Mouse (Mus musculus) ovary, postnatal 10 days (tissue): ENCODE data around the gene C5ar1.

Experiments
- DNase-seq: peaks from one replicate; pipeline ENCODE4 v3.0.0; 2022; ENCODE audit warnings: low spot score

C5ar1 gene

GRCm38 (mm10) chr7:16221582-16222272 is 37.6 kb downstream of the C5ar1 start, which contains the start of gene Dhx34:
Dhx34 (minus strand) TSS chr7:16222037.
- DNase-seq: peak; percentile 90

GRCm38 (mm10) chr7:16213986-16214385 is 45.4 kb downstream of the C5ar1 start:
- DNase-seq: no peak

GRCm38 (mm10) chr7:16213196-16213595 is 46.1 kb downstream of the C5ar1 start:
- DNase-seq: no peak

GRCm38 (mm10) chr7:16210862-16211365 is 48.4 kb downstream of the C5ar1 start:
- no peak for DNase-seq

- no peak for DNase-seq
Observed at GRCm38 (mm10) chr7:16208781-16209665, 50.3 kb downstream of the C5ar1 start.

- no peak for DNase-seq
Observed at GRCm38 (mm10) chr7:16207496-16207895, 51.8 kb downstream of the C5ar1 start.

GRCm38 (mm10) chr7:16207076-16207475 is 52.3 kb downstream of the C5ar1 start:
- DNase-seq: no peak

- no peak for DNase-seq
Observed at GRCm38 (mm10) chr7:16204791-16205190, 54.5 kb downstream of the C5ar1 start.

- DNase-seq: no peak
Observed at GRCm38 (mm10) chr7:16203505-16203903, 55.8 kb downstream of the C5ar1 start.

- no peak for DNase-seq
Observed at GRCm38 (mm10) chr7:16202756-16203504, 56.4 kb downstream of the C5ar1 start.

GRCm38 (mm10) chr7:16201136-16201535 is 58.2 kb downstream of the C5ar1 start:
- no peak for DNase-seq

GRCm38 (mm10) chr7:16198540-16198939 is 60.8 kb downstream of the C5ar1 start:
- no peak for DNase-seq

GRCm38 (mm10) chr7:16197166-16197565 is 62.2 kb downstream of the C5ar1 start:
- DNase-seq: no peak
